26 mouse cellular contexts compared by ENCODE assay signal in genomic region chr9:68795314-68795713, GRCm38 (mm10).
DNase-seq lines count a peak whose midpoint lies in the region; ATAC-seq and TF ChIP-seq lines count a peak whose summit lies in the region.
"Had no signal": no experiment of that assay in that cellular context is flagged by ENCODE, and none has a peak within 500 bp of the region (broad histone marks: within the 10 kb centered on the region; RNA-seq: fewer than 3 reads in every experiment).

No protein-coding gene starts in this region.

- WGBS in intestine, embryonic 15.5 days, result 58% methylated on average over 13 of the region's 13 CpGs
- WGBS in intestine, postnatal 0 days, result 46% methylated on average over 13 of the region's 13 CpGs
- 34% methylated on average over 13 of the region's 13 CpGs for WGBS in embryonic facial prominence, embryonic 13.5 days

- H3K9me3 ChIP-seq in intestine, embryonic 15.5 days, result no peaks in the 10 kb centered on the region
- no peaks in the 10 kb centered on the region for H3K9me3 ChIP-seq in intestine, postnatal 0 days (ENCODE audit: control insufficient read depth)
- H3K9me3 ChIP-seq in embryonic facial prominence, embryonic 13.5 days, result no peaks in the 10 kb centered on the region
- H3K9me3 ChIP-seq: forebrain, embryonic 12.5 days; hindbrain, embryonic 13.5 days; midbrain, embryonic 13.5 days had no signal

- no peak overlapping the region for H3K27ac ChIP-seq in intestine, embryonic 15.5 days
- no peak overlapping the region for H3K27ac ChIP-seq in intestine, postnatal 0 days (ENCODE audit: low read depth, low read length)
- H3K27ac ChIP-seq in embryonic facial prominence, embryonic 13.5 days, result peak overlapping the region; percentile 12; the same call in 1 of the 2 replicates
- H3K27ac ChIP-seq: forebrain, embryonic 12.5 days; heart, adult 2 months; hindbrain, embryonic 13.5 days; midbrain, embryonic 13.5 days had no signal

- no peaks in the 10 kb centered on the region for H3K27me3 ChIP-seq in intestine, embryonic 15.5 days (replicated peaks)
- H3K27me3 ChIP-seq in intestine, postnatal 0 days (replicated peaks; ENCODE audit: control insufficient read depth, insufficient read depth, low read length), result no peaks in the 10 kb centered on the region
- H3K27me3 ChIP-seq in embryonic facial prominence, embryonic 13.5 days, result peaks cover 7% of the 10 kb centered on the region
- H3K27me3 ChIP-seq: CH12.LX; forebrain, embryonic 12.5 days; hindbrain, embryonic 13.5 days; midbrain, embryonic 13.5 days had no signal

- H3K9ac ChIP-seq in intestine, embryonic 15.5 days, result no peak overlapping the region
- H3K9ac ChIP-seq in intestine, postnatal 0 days (ENCODE audit: low read depth, low read length), result no peak overlapping the region
- no peak overlapping the region for H3K9ac ChIP-seq in embryonic facial prominence, embryonic 13.5 days
- H3K9ac ChIP-seq: forebrain, embryonic 12.5 days; hindbrain, embryonic 13.5 days; midbrain, embryonic 13.5 days had no signal

- peak; percentile 81 for DNase-seq in forelimb bud, embryonic 11.5 days (ENCODE audit: low read depth, low spot score)
- DNase-seq in mesoderm, embryonic 11.5 days (ENCODE audit: low read depth, low spot score), result peak; percentile 77
- DNase-seq: adrenal gland, postnatal 36 days; B cell, adult 2 months; cerebellum, adult 11 months; cerebellum, adult 9-11 months; gastrocnemius, postnatal 36 days; heart, adult 2 months; heart, postnatal 36 days; kidney, postnatal 25 days; layer of hippocampus, postnatal 36 days; lung, adult 18-20 months; lung, postnatal 14 days; thymus, adult 2 months; thymus, postnatal 4 days had no signal

- no peak overlapping the region for H3K4me3 ChIP-seq in intestine, embryonic 15.5 days (replicated peaks)
- H3K4me3 ChIP-seq in intestine, postnatal 0 days (ENCODE audit: low read depth, low read length), result no peak overlapping the region
- H3K4me3 ChIP-seq in embryonic facial prominence, embryonic 13.5 days, result no peak overlapping the region
- H3K4me3 ChIP-seq: forebrain, embryonic 12.5 days; heart, adult 2 months; hindbrain, embryonic 13.5 days; midbrain, embryonic 13.5 days had no signal

- H3K4me2 ChIP-seq in intestine, embryonic 15.5 days (replicated peaks), result no peak overlapping the region
- H3K4me2 ChIP-seq in intestine, postnatal 0 days (replicated peaks; ENCODE audit: low read depth), result no peak overlapping the region; the same call in 1 of the 2 replicates
- peak overlapping the region; percentile 26 for H3K4me2 ChIP-seq in embryonic facial prominence, embryonic 13.5 days
- H3K4me2 ChIP-seq: forebrain, embryonic 12.5 days; hindbrain, embryonic 13.5 days; midbrain, embryonic 13.5 days had no signal

- ATAC-seq in intestine, embryonic 15.5 days, result 0 out of 2 replicates have a peak, but pooled peaks have one; percentile 20
- ATAC-seq in intestine, postnatal 0 days, result no peak
- ATAC-seq in embryonic facial prominence, embryonic 13.5 days (ENCODE audit: insufficient number of reproducible peaks, insufficient read depth, low FRiP score, low TSS enrichment, low read depth), result no peak
- no peak for ATAC-seq in megakaryocyte-erythroid progenitor cell, adult 5-6 weeks (replicated peaks; ENCODE audit: low FRiP score, low TSS enrichment, poor library complexity, severe bottlenecking)
- ATAC-seq in erythroid progenitor cell, adult 5-6 weeks (replicated peaks; ENCODE audit: low FRiP score, poor library complexity, severe bottlenecking), result no peak
- ATAC-seq: midbrain, embryonic 13.5 days; Patski had no signal

- no peaks in the 10 kb centered on the region for H3K36me3 ChIP-seq in intestine, embryonic 15.5 days
- no peaks in the 10 kb centered on the region for H3K36me3 ChIP-seq in intestine, postnatal 0 days (ENCODE audit: control insufficient read depth, insufficient read depth)
- no peaks in the 10 kb centered on the region for H3K36me3 ChIP-seq in embryonic facial prominence, embryonic 13.5 days
- H3K36me3 ChIP-seq: forebrain, embryonic 12.5 days; G1E; hindbrain, embryonic 13.5 days; midbrain, embryonic 13.5 days had no signal

- no peak for TF ChIP-seq CTCF in intestine, postnatal 0 days (IDR thresholded peaks at IDR 0.05; ENCODE audit: low read depth)

- peaks cover 5% of the 10 kb centered on the region; the same call in 1 of the 2 replicates for H3K4me1 ChIP-seq in intestine, embryonic 15.5 days (replicated peaks)
- no peaks in the 10 kb centered on the region for H3K4me1 ChIP-seq in intestine, postnatal 0 days (replicated peaks; ENCODE audit: control insufficient read depth, insufficient read depth, low read length)
- peaks cover 50% of the 10 kb centered on the region for H3K4me1 ChIP-seq in embryonic facial prominence, embryonic 13.5 days
- H3K4me1 ChIP-seq: midbrain, embryonic 13.5 days had no signal
